Mouse (Mus musculus) embryonic facial prominence, embryonic 12.5 days (tissue): ENCODE data around the gene Ppm1h. TPM values are rescaled to one million over a fixed set of nuclear protein-coding genes. Genes with fewer than 3 reads are reported as not detected.

Source experiments
- ATAC-seq: fragments of 200-750 bp; cut with Nextera tagmentation; 2 replicates; pipeline ENCODE4 v1.8.0; 2017; ENCODE audit not compliant: insufficient number of reproducible peaks, insufficient read depth, low FRiP score, low TSS enrichment
- H3K27ac ChIP-seq: fragments of 300-500 bp; sonication (generic); 2 replicates; pipeline ENCODE4 v1.5.1; 2016; ENCODE audit warnings: mild to moderate bottlenecking
- H3K27me3 ChIP-seq: fragments of 300-500 bp; sonication (generic); 2 replicates; pipeline ENCODE4 v1.6.1; 2016; ENCODE audit warnings: mild to moderate bottlenecking, moderate library complexity
- H3K36me3 ChIP-seq: fragments of 300-500 bp; sonication (generic); 2 replicates; pipeline ENCODE4 v1.6.1; 2016; ENCODE audit warnings: mild to moderate bottlenecking
- H3K4me1 ChIP-seq: fragments of 300-500 bp; sonication (generic); 2 replicates; pipeline ENCODE4 v1.6.1; 2016
- H3K4me2 ChIP-seq: fragments of 300-500 bp; sonication (generic); replicated peaks from 2 replicates; pipeline ENCODE4 v1.6.1; 2016; ENCODE audit warnings: mild to moderate bottlenecking, moderate library complexity
- H3K4me3 ChIP-seq: fragments of 300-500 bp; sonication (generic); 2 replicates; pipeline ENCODE4 v1.5.1; 2016; ENCODE audit warnings: mild to moderate bottlenecking
- H3K9ac ChIP-seq: fragments of 300-500 bp; sonication (generic); 2 replicates; pipeline ENCODE4 v1.6.1; 2016; ENCODE audit warnings: mild to moderate bottlenecking, moderate library complexity
- H3K9me3 ChIP-seq: fragments of 300-500 bp; sonication (generic); 2 replicates; pipeline ENCODE4 v1.6.1; 2016; ENCODE audit warnings: mild to moderate bottlenecking, moderate library complexity
- WGBS: fragments of 180-500 bp; shearing (Covaris S2); methylation state at CpG from one replicate; pipeline ENCODE4 v1.1.7; 2016; 5-methylcytosine and 5-hydroxymethylcytosine counted together
- polyA plus RNA-seq: library from polyadenylated mRNA; unstranded; fragments of >200 nt; fragmentation: Nextera tagmentation; extraction: Ambion mirVana; gene quantifications from 2 replicates; pipeline ENCODE4 v1.2.1, GENCODE M21; 2016

Gene Ppm1h
- polyA plus RNA-seq, 1 experiment from 2014 or later, result 5.3 TPM

GRCm38 (mm10) chr10:122976038-122976437, 297.5 kb downstream of the Ppm1h start:
- H3K9me3 ChIP-seq, result no peaks in the 10 kb centered on the region
- ATAC-seq, result no peak
- H3K27me3 ChIP-seq, result no peaks in the 10 kb centered on the region
- no peak overlapping the region for H3K4me2 ChIP-seq
- H3K27ac ChIP-seq, result no peak overlapping the region
- WGBS, result 84% methylated on average over 9 of the region's 9 CpGs
- H3K4me1 ChIP-seq, result no peaks in the 10 kb centered on the region
- H3K36me3 ChIP-seq, result peaks cover 17% of the 10 kb centered on the region
- H3K4me3 ChIP-seq, result no peak overlapping the region
- H3K9ac ChIP-seq, result no peak overlapping the region

- Histone ChIP-seq H3K36me3 (peaks cover 27% of the 10 kb centered on the region), H3K4me1 (peaks cover 6% of the 10 kb centered on the region; the same call in 1 of the 2 replicates), H3K4me3 (no peak overlapping the region), H3K9me3 (no peaks in the 10 kb centered on the region), H3K27me3 (no peaks in the 10 kb centered on the region), H3K4me2 (no peak overlapping the region), H3K27ac (no peak overlapping the region), H3K9ac (no peak overlapping the region)
- no peak for ATAC-seq
These were observed 300.8 kb downstream of the Ppm1h start for GRCm38 (mm10) chr10:122979356-122979755.

GRCm38 (mm10) chr10:122980123-122980522, 301.6 kb downstream of the Ppm1h start:
- Histone ChIP-seq H3K4me3 (no peak overlapping the region), H3K9ac (no peak overlapping the region), H3K4me2 (no peak overlapping the region), H3K4me1 (peaks cover 6% of the 10 kb centered on the region; the same call in 1 of the 2 replicates), H3K27me3 (no peaks in the 10 kb centered on the region), H3K9me3 (no peaks in the 10 kb centered on the region), H3K27ac (0 out of 2 replicates have a peak overlapping the region, but pooled peaks have one; percentile 11), H3K36me3 (peaks cover 27% of the 10 kb centered on the region)
- 96% methylated on average over 12 of the region's 12 CpGs for WGBS
- ATAC-seq, result no peak

GRCm38 (mm10) chr10:122982909-122983578, 304.5 kb downstream of the Ppm1h start:
- Histone ChIP-seq H3K9ac (peak overlapping the region; percentile 100), H3K4me3 (peak overlapping the region; percentile 91), H3K4me2 (peak overlapping the region; percentile 62), H3K36me3 (peaks cover 27% of the 10 kb centered on the region), H3K27ac (peak overlapping the region; percentile 100), H3K9me3 (no peaks in the 10 kb centered on the region), H3K4me1 (peaks cover 18% of the 10 kb centered on the region; the same call in 1 of the 2 replicates), H3K27me3 (no peaks in the 10 kb centered on the region)
- WGBS, result 75% methylated on average over 11 of the region's 11 CpGs
- ATAC-seq, result no peak

- Histone ChIP-seq H3K27ac (peak overlapping the region; percentile 100), H3K4me1 (peaks cover 18% of the 10 kb centered on the region; the same call in 1 of the 2 replicates), H3K4me2 (peak overlapping the region; percentile 62), H3K9ac (peak overlapping the region; percentile 100), H3K27me3 (no peaks in the 10 kb centered on the region), H3K36me3 (peaks cover 27% of the 10 kb centered on the region), H3K4me3 (peak overlapping the region; percentile 91), H3K9me3 (no peaks in the 10 kb centered on the region)
- WGBS, result 23% methylated on average over 10 of the region's 10 CpGs
- ATAC-seq, result no peak
These were observed 305.3 kb downstream of the Ppm1h start for GRCm38 (mm10) chr10:122983579-122984530.

GRCm38 (mm10) chr10:122984531-122985251, 306.1 kb downstream of the Ppm1h start:
- H3K9me3 ChIP-seq, result no peaks in the 10 kb centered on the region
- no peaks in the 10 kb centered on the region for H3K27me3 ChIP-seq
- peak overlapping the region; percentile 62 for H3K4me2 ChIP-seq
- peak overlapping the region; percentile 100 for H3K27ac ChIP-seq
- H3K9ac ChIP-seq, result peak overlapping the region; percentile 100
- WGBS, result 2% methylated on average over 10 of the region's 10 CpGs
- peaks cover 18% of the 10 kb centered on the region; the same call in 1 of the 2 replicates for H3K4me1 ChIP-seq
- ATAC-seq, result no peak
- H3K4me3 ChIP-seq, result peak overlapping the region; percentile 91
- peaks cover 22% of the 10 kb centered on the region for H3K36me3 ChIP-seq

GRCm38 (mm10) chr10:122985252-122985514, 306.6 kb downstream of the Ppm1h start:
- no peaks in the 10 kb centered on the region for H3K27me3 ChIP-seq
- no peak overlapping the region for H3K4me2 ChIP-seq
- peak overlapping the region; percentile 100 for H3K27ac ChIP-seq
- peaks cover 18% of the 10 kb centered on the region; the same call in 1 of the 2 replicates for H3K4me1 ChIP-seq
- no peak for ATAC-seq
- WGBS, result under 1% methylated on average over 37 of the region's 37 CpGs
- no peaks in the 10 kb centered on the region for H3K9me3 ChIP-seq
- peak overlapping the region; percentile 91 for H3K4me3 ChIP-seq
- H3K36me3 ChIP-seq, result peaks cover 18% of the 10 kb centered on the region
- peak overlapping the region; percentile 100 for H3K9ac ChIP-seq

- peak overlapping the region; percentile 91 for H3K4me3 ChIP-seq
- H3K27ac ChIP-seq, result peak overlapping the region; percentile 100
- under 1% methylated on average over 61 of the region's 115 CpGs for WGBS
- peak overlapping the region; percentile 100 for H3K9ac ChIP-seq
- H3K27me3 ChIP-seq, result no peaks in the 10 kb centered on the region
- peak overlapping the region; percentile 48 for H3K4me2 ChIP-seq
- H3K4me1 ChIP-seq, result peaks cover 18% of the 10 kb centered on the region; the same call in 1 of the 2 replicates
- peak; percentile 91 for ATAC-seq
- H3K9me3 ChIP-seq, result no peaks in the 10 kb centered on the region
- peaks cover 16% of the 10 kb centered on the region for H3K36me3 ChIP-seq
These were observed 307.2 kb downstream of the Ppm1h start for GRCm38 (mm10) chr10:122985515-122986319.

- H3K4me1 ChIP-seq, result peaks cover 18% of the 10 kb centered on the region; the same call in 1 of the 2 replicates
- no peaks in the 10 kb centered on the region for H3K9me3 ChIP-seq
- H3K36me3 ChIP-seq, result peaks cover 16% of the 10 kb centered on the region
- no peaks in the 10 kb centered on the region for H3K27me3 ChIP-seq
- peak overlapping the region; percentile 100 for H3K27ac ChIP-seq
- peak; percentile 72 for ATAC-seq
- WGBS, result 9% methylated on average over 52 of the region's 54 CpGs
- H3K9ac ChIP-seq, result peak overlapping the region; percentile 100
- peak overlapping the region; percentile 91 for H3K4me3 ChIP-seq
- peak overlapping the region; percentile 48 for H3K4me2 ChIP-seq
These were observed 308.0 kb downstream of the Ppm1h start for GRCm38 (mm10) chr10:122986320-122987225.

- no peak for ATAC-seq
- peaks cover 18% of the 10 kb centered on the region; the same call in 1 of the 2 replicates for H3K4me1 ChIP-seq
- H3K4me2 ChIP-seq, result no peak overlapping the region
- H3K9me3 ChIP-seq, result no peaks in the 10 kb centered on the region
- H3K9ac ChIP-seq, result no peak overlapping the region
- H3K4me3 ChIP-seq, result no peak overlapping the region
- peaks cover 14% of the 10 kb centered on the region; the same call in 1 of the 2 replicates for H3K36me3 ChIP-seq
- 24% methylated on average over 9 of the region's 9 CpGs for WGBS
- H3K27ac ChIP-seq, result peak overlapping the region; percentile 55
- no peaks in the 10 kb centered on the region for H3K27me3 ChIP-seq
These were observed 309.1 kb downstream of the Ppm1h start for GRCm38 (mm10) chr10:122987671-122988128.
